Mouse (Mus musculus): Measurements from ENCODE around the gene Krtdap.
"Not testable (repeated sequence)": the region's sequence is repeated elsewhere in the genome, so short reads cannot be mapped to it uniquely, and the experiment has no call there.

Krtdap gene

DNA sequence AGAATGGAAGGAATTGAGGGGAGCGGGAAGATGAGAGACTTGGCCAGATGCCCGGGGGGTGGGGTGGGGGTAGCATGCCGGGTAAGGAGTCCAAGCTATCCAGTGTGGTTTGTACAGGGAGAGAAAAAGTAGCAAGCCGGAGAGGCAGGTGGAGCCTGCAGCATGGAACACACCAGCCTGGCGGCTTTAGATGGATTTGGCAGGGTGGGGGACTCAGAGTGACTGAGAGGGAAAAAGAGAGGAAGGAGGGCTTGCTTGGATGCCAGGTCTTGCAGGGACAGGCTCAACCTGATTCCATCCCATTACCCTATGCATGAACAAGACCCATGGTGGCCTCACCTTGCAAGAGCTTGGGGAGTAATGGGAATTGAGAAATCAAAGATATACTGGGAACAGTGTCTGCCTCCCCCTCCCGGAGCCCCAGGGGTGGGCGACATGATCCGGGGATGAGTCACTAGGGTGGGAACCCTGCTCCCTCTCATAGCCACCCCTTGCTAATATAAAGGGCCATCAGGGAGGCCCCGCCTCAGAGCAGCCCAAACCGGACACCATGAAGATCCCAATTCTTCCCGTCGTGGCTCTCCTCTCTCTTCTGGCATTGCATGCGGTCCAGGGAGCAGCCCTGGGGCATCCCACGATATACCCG, at the start of gene Krtdap:
Gene Krtdap, plus strand, starts transcription at position 520 of the 646 bp plus-strand sequence.
- DNase-seq (ENCODE audit: low read depth, low spot score): no peak

- DNase-seq (ENCODE audit: low read depth, low spot score): not testable (repeated sequence)
Observed at GRCm38 (mm10) chr7:30742570-30742969, 45.1 kb upstream of the Krtdap start.

GRCm38 (mm10) chr7:30743617-30744016, 44.1 kb upstream of the Krtdap start, which contains the start of gene Gapdhs:
Gene Gapdhs (minus strand): TSS chr7:30743681.
- not testable (repeated sequence) for DNase-seq (ENCODE audit: low read depth, low spot score)

DNA sequence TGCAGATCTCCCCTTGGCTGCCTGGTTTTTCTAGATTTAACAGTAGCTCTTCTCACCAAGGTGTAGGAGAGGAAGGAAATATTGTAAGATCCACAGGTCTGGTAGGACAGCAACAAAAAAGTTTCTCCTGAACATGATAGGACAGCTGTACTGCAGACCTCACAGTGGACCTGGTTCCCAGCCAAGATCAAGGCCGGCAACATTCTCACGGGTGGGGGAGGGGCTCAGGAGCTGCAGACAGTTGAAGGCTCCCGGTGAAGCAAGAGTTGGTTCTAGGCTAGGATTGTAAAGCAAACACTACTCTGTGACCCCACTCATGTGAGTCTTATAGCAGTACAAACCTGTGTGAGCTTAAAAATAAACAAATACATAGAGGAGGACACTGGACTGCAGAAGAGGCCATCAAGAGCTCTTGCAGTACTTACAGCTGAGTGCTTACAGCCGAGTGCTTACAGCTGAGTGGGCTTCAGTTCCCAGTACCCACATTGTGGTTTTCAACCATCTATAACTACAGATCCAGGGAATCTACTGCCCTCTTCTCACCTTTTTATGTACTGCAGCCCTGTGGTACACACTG, 43.6 kb upstream of the Krtdap start:
- DNase-seq (ENCODE audit: low read depth, low spot score): no peak

DNA sequence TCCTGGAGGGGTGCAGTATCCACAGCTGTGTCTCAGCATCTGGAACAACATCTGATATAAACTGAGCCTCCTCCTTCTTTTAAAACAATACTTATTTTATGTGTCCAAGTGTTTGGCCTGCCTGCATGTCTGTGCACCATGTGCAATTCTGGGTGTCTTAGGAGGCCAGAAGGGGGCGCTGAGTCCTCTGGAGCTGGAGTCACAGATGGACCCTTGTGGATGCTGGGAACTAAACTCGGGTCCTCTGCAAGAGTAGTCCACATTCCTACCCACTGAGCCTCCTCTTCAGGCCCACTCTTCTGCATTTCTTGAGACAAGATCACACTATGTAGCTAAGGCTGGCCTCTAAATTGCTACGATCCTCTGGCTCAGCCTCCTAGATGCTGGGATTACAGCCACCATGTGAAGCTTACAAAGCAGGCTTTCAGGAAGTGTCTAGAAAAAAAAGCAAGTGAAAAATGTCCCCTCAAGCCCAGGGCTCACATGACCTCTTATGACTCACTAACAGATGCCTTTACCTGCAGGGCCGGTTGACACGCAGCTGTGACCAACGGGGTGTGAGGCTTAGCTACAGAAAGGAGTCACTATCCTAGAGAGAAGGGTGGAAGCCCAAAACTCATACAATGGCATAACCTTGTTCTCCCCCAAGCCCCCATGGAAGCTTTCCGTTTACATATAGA, 40.0 kb upstream of the Krtdap start:
- peak; percentile 50 for DNase-seq (ENCODE audit: low read depth, low spot score)

GRCm38 (mm10) chr7:30749824-30750606, 37.7 kb upstream of the Krtdap start:
- DNase-seq (ENCODE audit: low read depth, low spot score): no peak

- no peak for DNase-seq (ENCODE audit: low read depth, low spot score)
Observed at GRCm38 (mm10) chr7:30751086-30751669, 36.5 kb upstream of the Krtdap start, which contains the start of gene Sbsn. Gene Sbsn (plus strand): TSS chr7:30751471.

DNA sequence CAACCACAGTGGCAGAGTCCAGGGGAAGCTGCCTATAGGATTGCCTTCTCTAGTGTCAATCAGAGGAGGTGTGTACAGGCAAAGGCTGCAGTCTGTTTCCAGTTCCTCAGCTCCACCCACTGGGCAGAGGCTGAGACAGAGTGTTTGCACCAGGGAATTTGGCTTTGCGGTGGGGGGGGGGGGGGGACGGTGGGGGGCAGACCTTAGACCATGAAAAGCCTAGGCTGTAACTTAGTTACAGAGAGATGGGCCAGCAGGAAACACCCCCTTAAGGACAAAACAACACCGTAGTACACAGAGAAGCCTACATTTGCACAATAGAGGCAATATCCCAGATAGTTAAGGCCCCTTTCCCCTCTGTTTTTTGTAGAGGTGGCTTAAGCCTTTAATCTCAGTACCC, 30.7 kb upstream of the Krtdap start:
- peak; percentile 61 for DNase-seq (ENCODE audit: low read depth, low spot score)

DNA sequence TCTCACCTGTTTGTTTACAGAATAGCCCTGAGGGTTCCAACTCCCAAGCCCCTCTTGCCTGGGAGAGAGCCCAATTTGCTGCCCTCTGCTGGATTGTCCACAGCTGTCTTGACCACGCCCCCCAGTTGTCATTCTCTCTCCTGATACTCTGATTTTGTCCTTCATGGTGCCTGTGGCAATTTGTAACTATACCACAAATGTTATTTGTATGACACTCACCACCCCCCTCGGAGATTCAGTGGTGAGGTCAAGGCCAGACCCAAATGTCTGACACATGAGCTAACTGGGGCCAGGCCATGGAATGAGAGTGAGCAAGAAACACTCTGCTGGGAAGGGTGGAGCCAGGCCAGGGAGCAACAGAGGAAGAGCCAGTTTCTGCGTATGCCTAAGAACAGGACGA, 28.8 kb upstream of the Krtdap start:
- DNase-seq (ENCODE audit: low read depth, low spot score): peak; percentile 44

DNA sequence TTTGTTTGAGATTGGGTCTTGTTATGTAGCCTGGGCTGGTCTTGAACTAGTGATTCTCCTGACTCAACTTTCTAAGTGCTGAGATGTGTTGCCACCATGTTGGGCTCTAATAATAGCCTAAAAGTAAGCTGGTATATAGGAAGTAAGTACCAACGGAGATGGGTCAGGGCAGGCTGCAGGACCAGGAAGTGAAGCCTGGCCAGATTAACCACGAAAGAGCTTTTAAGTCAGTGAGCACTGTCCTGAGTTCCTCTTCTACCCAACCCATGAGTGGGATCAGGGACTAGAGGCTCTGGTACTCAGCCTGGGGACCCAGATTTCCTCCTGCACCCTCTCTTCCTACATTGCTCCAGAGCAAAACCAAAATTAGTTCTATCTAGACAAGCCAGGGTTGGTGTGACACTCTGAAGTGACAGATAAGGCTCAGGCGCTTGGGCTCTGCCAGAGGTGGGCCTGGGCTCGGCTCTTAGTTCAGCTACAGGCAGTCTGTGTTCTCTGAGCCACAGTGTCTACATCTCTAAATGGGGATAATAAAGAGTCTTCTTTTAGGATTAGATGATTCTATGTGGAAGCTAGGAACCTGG, 25.8 kb upstream of the Krtdap start:
- no peak for DNase-seq (ENCODE audit: low read depth, low spot score)

DNA sequence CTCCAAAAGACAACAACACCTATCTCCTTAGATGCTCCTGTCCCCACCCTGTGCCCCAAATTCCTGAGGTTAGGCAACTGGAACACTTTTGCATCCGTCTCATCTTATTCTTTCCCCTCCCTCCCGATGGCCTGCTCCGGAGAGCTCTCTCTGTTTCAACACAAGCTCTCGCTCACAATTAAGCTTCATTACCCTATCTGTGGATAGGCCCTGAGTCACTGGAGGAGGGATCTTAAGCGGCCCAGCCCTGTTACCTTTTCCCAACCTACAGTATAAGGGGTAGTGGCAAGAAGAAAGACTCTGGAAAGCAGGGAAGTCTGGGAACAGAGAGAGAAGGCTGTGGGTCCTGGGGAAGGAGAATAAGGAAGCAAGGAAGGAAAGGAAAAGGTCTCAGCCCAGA, 24.2 kb upstream of the Krtdap start, which contains the start of gene Dmkn:
Gene Dmkn, plus strand, starts transcription at position 301 of the 400 bp plus-strand sequence.
- no peak for DNase-seq (ENCODE audit: low read depth, low spot score)

- DNase-seq (ENCODE audit: low read depth, low spot score): no peak
Observed at GRCm38 (mm10) chr7:30765173-30765572, 22.5 kb upstream of the Krtdap start.

DNA sequence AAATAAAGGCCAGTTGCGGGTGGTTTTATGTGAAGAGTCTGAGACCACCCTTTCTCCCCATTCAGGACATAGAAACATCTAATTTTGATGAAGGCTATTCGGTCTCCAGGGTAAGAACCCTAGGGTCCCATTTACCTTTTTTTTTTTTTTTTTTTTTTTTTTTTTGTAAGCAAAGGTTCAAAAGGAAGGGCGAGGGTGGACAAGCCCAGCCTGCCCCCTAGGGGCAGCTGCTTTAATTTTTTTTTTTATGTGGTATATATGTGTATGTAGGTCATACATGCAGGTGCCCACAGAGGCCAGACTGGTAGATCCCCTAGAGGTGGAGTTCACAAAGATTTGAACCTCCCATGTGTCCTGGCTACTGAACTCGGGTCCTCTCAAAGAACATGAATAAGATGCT, 21.3 kb upstream of the Krtdap start:
- DNase-seq (ENCODE audit: low read depth, low spot score): no peak

GRCm38 (mm10) chr7:30769236-30769635, 18.5 kb upstream of the Krtdap start:
- no peak for DNase-seq (ENCODE audit: low read depth, low spot score)

- DNase-seq (ENCODE audit: low read depth, low spot score): no peak
Observed at GRCm38 (mm10) chr7:30776104-30776503, 11.6 kb upstream of the Krtdap start.

DNA sequence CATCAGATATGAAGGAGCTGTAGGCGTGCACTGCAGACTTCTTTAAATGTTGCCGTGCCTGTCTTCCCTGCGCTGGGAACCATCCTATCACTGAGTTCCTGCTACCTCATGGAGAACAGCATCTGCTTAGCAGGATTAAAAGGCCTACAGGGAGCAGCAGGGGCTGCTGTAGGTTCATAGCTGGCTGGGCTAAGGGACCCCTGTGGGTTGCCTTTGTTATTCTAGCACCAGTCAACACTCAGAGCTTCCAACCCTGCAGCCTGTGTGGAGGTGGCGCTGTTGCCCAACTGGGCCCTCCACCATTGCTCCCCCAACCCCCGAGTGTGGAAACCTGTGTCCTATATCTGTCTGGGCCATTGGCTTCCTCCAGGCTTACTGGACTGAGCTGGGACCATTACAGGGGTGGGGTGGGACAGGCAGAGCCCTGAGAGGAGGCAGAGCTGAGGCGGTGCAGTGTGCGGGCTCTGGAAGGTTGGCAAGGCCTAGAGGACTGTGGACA, 10.6 kb upstream of the Krtdap start:
- peak; percentile 69 for DNase-seq (ENCODE audit: low read depth, low spot score)

- no peak for DNase-seq (ENCODE audit: low read depth, low spot score)
Observed at GRCm38 (mm10) chr7:30777911-30778310, 9.8 kb upstream of the Krtdap start.

DNA sequence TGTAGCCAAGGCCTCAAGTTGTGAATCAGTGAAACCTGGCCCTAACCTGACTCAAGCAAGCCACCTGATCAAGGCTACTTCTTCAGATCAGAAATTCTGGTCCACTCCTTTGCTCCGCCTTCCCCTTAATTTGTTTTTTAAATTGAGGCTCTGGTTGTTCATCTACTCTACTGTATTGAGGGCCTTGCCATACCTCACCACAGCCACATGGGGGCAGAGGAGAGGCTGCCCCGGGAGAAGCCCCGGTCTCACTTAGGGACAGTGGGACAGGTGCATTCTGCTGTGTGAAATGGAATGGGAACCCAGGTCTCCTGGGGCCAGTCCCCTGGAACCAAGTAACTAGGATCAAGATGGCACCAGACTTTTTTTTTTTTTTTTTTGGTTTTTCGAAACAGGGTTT, 5.9 kb upstream of the Krtdap start:
- DNase-seq (ENCODE audit: low read depth, low spot score): no peak

DNA sequence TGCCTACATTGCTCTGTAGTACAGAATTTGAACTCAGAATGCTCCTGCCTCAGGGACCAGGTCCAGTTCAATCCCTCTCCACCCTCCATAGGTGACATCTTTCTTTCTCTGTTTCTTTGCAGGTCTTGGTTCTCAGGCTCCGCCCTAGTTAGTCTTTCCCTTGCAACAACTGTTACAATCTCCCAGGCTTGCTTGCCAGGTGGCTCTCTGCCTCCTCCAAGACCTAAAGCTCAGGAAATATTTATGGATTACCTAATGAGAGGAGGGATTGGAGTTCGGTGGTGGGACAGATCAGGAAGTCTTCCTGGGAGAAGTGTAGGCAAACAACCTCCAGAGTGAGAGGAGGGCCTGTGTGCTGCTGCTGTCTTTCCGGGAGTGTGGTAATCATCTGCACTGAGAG, 5.0 kb upstream of the Krtdap start:
- no peak for DNase-seq (ENCODE audit: low read depth, low spot score)

DNA sequence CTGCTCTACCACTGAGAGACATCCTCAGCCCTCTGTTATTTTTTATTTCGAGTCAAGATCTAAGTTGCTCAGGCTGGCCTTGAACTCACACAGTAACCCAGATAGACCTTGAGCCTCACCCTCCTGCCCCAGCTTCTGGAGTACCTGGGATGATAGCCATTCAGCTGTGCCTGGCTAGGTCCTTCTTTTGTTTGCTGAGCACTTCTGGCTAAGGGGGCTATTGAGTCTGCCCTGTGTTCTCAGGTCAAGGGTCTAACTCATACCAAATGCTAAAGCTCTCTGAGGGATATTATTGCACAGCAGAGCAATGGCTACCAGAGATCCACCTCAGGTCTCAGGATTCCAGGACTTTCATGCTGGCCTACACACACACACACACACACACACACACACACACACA, 2.5 kb upstream of the Krtdap start:
- no peak for DNase-seq (ENCODE audit: low read depth, low spot score)

Measured in ES-CJ7 (cell line).